ENCODE assay signal across 14 mouse cellular contexts in the genomic region with DNA sequence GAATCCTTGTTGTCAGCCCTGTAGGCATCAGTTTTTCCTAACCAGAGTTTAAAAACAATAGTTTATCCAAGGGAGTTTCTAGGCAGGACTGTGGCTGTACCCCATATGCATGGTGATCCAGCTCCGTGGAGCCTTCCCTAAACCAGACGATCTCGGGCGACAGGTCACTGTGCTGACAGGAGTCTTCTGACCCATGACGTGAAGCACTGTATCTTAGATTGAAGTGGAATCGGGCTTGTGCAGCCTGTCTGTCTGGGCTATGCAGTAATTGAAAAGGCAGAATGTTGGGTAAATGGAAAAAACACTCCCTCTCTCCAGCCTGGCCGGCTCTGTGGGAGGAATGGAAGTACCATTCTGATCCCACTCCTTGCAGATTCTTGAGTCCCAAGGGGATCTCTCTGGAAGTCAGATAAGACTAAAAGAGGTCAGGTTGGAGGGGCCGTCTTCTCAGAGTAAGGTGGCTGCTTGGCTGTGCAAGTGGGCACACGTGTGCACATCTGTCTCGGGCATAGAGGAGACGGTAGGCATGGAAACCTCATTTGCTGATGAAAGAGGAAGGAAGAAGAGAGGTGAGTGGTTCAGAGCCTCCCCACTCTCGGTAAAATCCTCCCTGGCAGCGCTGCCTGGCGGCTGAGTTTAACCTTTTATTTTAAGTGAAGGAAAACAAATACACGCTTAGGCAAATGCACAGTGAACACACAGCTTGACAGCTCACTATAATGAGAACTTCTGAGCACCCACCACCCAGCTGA. TPM values are rescaled to one million over a fixed set of nuclear protein-coding genes. Genes with fewer than 3 reads are reported as not detected.
DNase-seq lines count a peak whose midpoint lies in the region; ATAC-seq and TF ChIP-seq lines count a peak whose summit lies in the region.
"Had no signal": no experiment of that assay in that cellular context is flagged by ENCODE, and none has a peak within 500 bp of the region (broad histone marks: within the 10 kb centered on the region; RNA-seq: fewer than 3 reads in every experiment).

No protein-coding gene starts in this region.

- H3K4me3 ChIP-seq in CH12.LX (replicated peaks in 1 of 3; ENCODE audit: low read depth in 2 of 3, low read length in 2 of 3, poor library complexity in 1 of 3) = no peak overlapping the region
- H3K4me3 ChIP-seq in heart, embryonic 11.5 days (ENCODE audit: low read depth, low read length) = no peak overlapping the region
- H3K4me3 ChIP-seq in midbrain, embryonic 16.5 days (ENCODE audit: low read depth, low read length) = no peak overlapping the region
- H3K4me3 ChIP-seq in midbrain, embryonic 11.5 days (ENCODE audit: low read depth, low read length) = no peak overlapping the region
- H3K4me3 ChIP-seq in kidney, embryonic 14.5 days (ENCODE audit: low read length) = no peak overlapping the region
- H3K4me3 ChIP-seq: embryonic facial prominence, embryonic 13.5 days; forebrain, embryonic 10.5 days; hindbrain, embryonic 15.5 days had no signal

- H3K9ac ChIP-seq in CH12.LX (ENCODE audit: insufficient read depth, low read depth) = no peak overlapping the region
- H3K9ac ChIP-seq in heart, embryonic 11.5 days (ENCODE audit: low read depth, low read length) = peak overlapping the region; percentile 35; the same call in 1 of the 2 replicates
- H3K9ac ChIP-seq in midbrain, embryonic 16.5 days (ENCODE audit: low read depth, low read length) = no peak overlapping the region
- H3K9ac ChIP-seq in midbrain, embryonic 11.5 days (ENCODE audit: low read length) = no peak overlapping the region
- H3K9ac ChIP-seq in kidney, embryonic 14.5 days (ENCODE audit: low read depth, low read length) = no peak overlapping the region
- H3K9ac ChIP-seq: embryonic facial prominence, embryonic 13.5 days; hindbrain, embryonic 15.5 days had no signal

- no peaks in the 10 kb centered on the region for H3K9me3 ChIP-seq in CH12.LX (replicated peaks; ENCODE audit: low read length)
- no peaks in the 10 kb centered on the region for H3K9me3 ChIP-seq in heart, embryonic 11.5 days (replicated peaks; ENCODE audit: control insufficient read depth, low read length)
- H3K9me3 ChIP-seq in midbrain, embryonic 16.5 days (replicated peaks; ENCODE audit: control insufficient read depth, low read length, poor library complexity, severe bottlenecking) = no peaks in the 10 kb centered on the region
- no peaks in the 10 kb centered on the region for H3K9me3 ChIP-seq in midbrain, embryonic 11.5 days (ENCODE audit: control insufficient read depth, low read length)
- no peaks in the 10 kb centered on the region for H3K9me3 ChIP-seq in kidney, embryonic 14.5 days (ENCODE audit: control insufficient read depth, low read length)
- H3K9me3 ChIP-seq: embryonic facial prominence, embryonic 13.5 days; forebrain, embryonic 10.5 days; hindbrain, embryonic 15.5 days had no signal

- ATAC-seq in heart, embryonic 11.5 days (replicated peaks; ENCODE audit: insufficient number of reproducible peaks, low FRiP score, low TSS enrichment) = peak; percentile 62
- ATAC-seq in hematopoietic stem cell, adult 5-6 weeks (replicated peaks in 1 of 2; ENCODE audit: insufficient read depth in 1 of 2, low FRiP score in 2 of 2, low TSS enrichment in 1 of 2, low read depth in 1 of 2, poor library complexity in 2 of 2, severe bottlenecking in 2 of 2) = peak; percentile 69
- no peak for ATAC-seq in midbrain, embryonic 16.5 days
- no peak for ATAC-seq in midbrain, embryonic 11.5 days (ENCODE audit: low FRiP score)
- no peak for ATAC-seq in kidney, embryonic 14.5 days (ENCODE audit: low FRiP score, low TSS enrichment)

- TF ChIP-seq CTCF in CH12.LX (conservative IDR thresholded peaks at IDR 0.05 in 1 of 2, IDR thresholded peaks at IDR 0.05 in 1 of 2; ENCODE audit: low read depth in 2 of 2, low read length in 2 of 2) = no peak

- H3K4me2 ChIP-seq in CH12.LX (ENCODE audit: insufficient read depth, low read depth, poor library complexity, severe bottlenecking) = no peak overlapping the region; the same call in 1 of the 2 replicates
- peak overlapping the region; percentile 16 for H3K4me2 ChIP-seq in heart, embryonic 11.5 days
- no peak overlapping the region for H3K4me2 ChIP-seq in midbrain, embryonic 16.5 days (ENCODE audit: low read length)
- H3K4me2 ChIP-seq in midbrain, embryonic 11.5 days = no peak overlapping the region
- no peak overlapping the region for H3K4me2 ChIP-seq in kidney, embryonic 14.5 days (replicated peaks; ENCODE audit: low read depth, low read length)
- H3K4me2 ChIP-seq: embryonic facial prominence, embryonic 13.5 days; hindbrain, embryonic 15.5 days had no signal

- no peak for TF ChIP-seq POLR2A in CH12.LX (IDR thresholded peaks at IDR 0.05; ENCODE audit: low read depth, low read length)

- no peak overlapping the region for H3K27ac ChIP-seq in CH12.LX (ENCODE audit: insufficient read depth, low read depth)
- peak overlapping the region; percentile 89 for H3K27ac ChIP-seq in heart, embryonic 11.5 days (ENCODE audit: low read depth, low read length)
- H3K27ac ChIP-seq in midbrain, embryonic 16.5 days (ENCODE audit: low read length) = no peak overlapping the region
- no peak overlapping the region for H3K27ac ChIP-seq in midbrain, embryonic 11.5 days (ENCODE audit: low read depth, low read length)
- no peak overlapping the region for H3K27ac ChIP-seq in kidney, embryonic 14.5 days (ENCODE audit: low read depth, low read length)
- H3K27ac ChIP-seq: embryonic facial prominence, embryonic 13.5 days; forebrain, embryonic 10.5 days; hindbrain, embryonic 15.5 days had no signal

- TF ChIP-seq RAD21 in CH12.LX (IDR thresholded peaks at IDR 0.05; ENCODE audit: low read depth, low read length) = no peak

- dilution Hi-C loops in CH12.LX (cut with MboI; ENCODE audit: extremely low pct_ligation_motif_present, extremely low pct_unique_long_range_greater_than_20kb, low sequenced_read_pairs) = no loop called here

- H3K79me2 ChIP-seq in CH12.LX (replicated peaks; ENCODE audit: control insufficient read depth, extremely low read depth, insufficient read depth, poor library complexity, severe bottlenecking) = no peaks in the 10 kb centered on the region

- in situ Hi-C loops in CH12.LX (cut with MboI; ENCODE audit: low pct_ligation_motif_present, low pct_unique_long_range_greater_than_20kb, low sequenced_read_pairs) = no loop called here

- no peak for TF ChIP-seq EP300 in CH12.LX (IDR thresholded peaks at IDR 0.05; ENCODE audit: low read length)

- H3K27me3 ChIP-seq in CH12.LX (replicated peaks) = no peaks in the 10 kb centered on the region
- no peaks in the 10 kb centered on the region for H3K27me3 ChIP-seq in heart, embryonic 11.5 days (ENCODE audit: control insufficient read depth, insufficient read depth, low read length)
- H3K27me3 ChIP-seq in midbrain, embryonic 16.5 days (ENCODE audit: control insufficient read depth, insufficient read depth, low read depth, low read length) = no peaks in the 10 kb centered on the region
- no peaks in the 10 kb centered on the region for H3K27me3 ChIP-seq in midbrain, embryonic 11.5 days (ENCODE audit: control insufficient read depth, insufficient read depth, low read length)
- H3K27me3 ChIP-seq in kidney, embryonic 14.5 days (ENCODE audit: control insufficient read depth, insufficient read depth, low read length) = no peaks in the 10 kb centered on the region
- H3K27me3 ChIP-seq: embryonic facial prominence, embryonic 13.5 days; hindbrain, embryonic 15.5 days had no signal

- peaks cover 2 to 12% of the 10 kb centered on the region in 2 experiments; a peak in 2 of 4 replicates for H3K4me1 ChIP-seq in CH12.LX (ENCODE audit: control insufficient read depth in 1 of 2, insufficient read depth in 2 of 2)
- H3K4me1 ChIP-seq in heart, embryonic 11.5 days (ENCODE audit: control insufficient read depth, insufficient read depth, low read length) = peaks cover 37% of the 10 kb centered on the region
- no peaks in the 10 kb centered on the region; the same call in 1 of the 2 replicates for H3K4me1 ChIP-seq in midbrain, embryonic 16.5 days (ENCODE audit: control insufficient read depth, insufficient read depth, low read length)
- peaks cover 9% of the 10 kb centered on the region for H3K4me1 ChIP-seq in midbrain, embryonic 11.5 days (ENCODE audit: control insufficient read depth, insufficient read depth, low read length)
- 0 out of 2 replicates have a peak, but pooled peaks cover 2% of the 10 kb centered on the region for H3K4me1 ChIP-seq in kidney, embryonic 14.5 days (ENCODE audit: control insufficient read depth, insufficient read depth, low read length)
- H3K4me1 ChIP-seq: hindbrain, embryonic 15.5 days had no signal

- no peaks in the 10 kb centered on the region for H3K36me3 ChIP-seq in CH12.LX (replicated peaks in 1 of 2; ENCODE audit: control insufficient read depth in 1 of 2, insufficient read depth in 1 of 2, low read length in 1 of 2)
- H3K36me3 ChIP-seq in heart, embryonic 11.5 days (ENCODE audit: control insufficient read depth, insufficient read depth, low read length) = peaks cover 3% of the 10 kb centered on the region
- H3K36me3 ChIP-seq in midbrain, embryonic 16.5 days (ENCODE audit: control insufficient read depth, insufficient read depth, low read length) = no peaks in the 10 kb centered on the region
- H3K36me3 ChIP-seq in midbrain, embryonic 11.5 days (ENCODE audit: control insufficient read depth, insufficient read depth, low read length) = no peaks in the 10 kb centered on the region
- H3K36me3 ChIP-seq in kidney, embryonic 14.5 days (ENCODE audit: control insufficient read depth, insufficient read depth, low read length) = no peaks in the 10 kb centered on the region
- H3K36me3 ChIP-seq: embryonic facial prominence, embryonic 13.5 days; hindbrain, embryonic 15.5 days had no signal

- WGBS in heart, embryonic 11.5 days (ENCODE audit: insufficient replicate concordance) = 37% methylated on average over 15 of the region's 15 CpGs
- 72% methylated on average over 15 of the region's 15 CpGs for WGBS in midbrain, embryonic 16.5 days
- WGBS in midbrain, embryonic 11.5 days = 81% methylated on average over 15 of the region's 15 CpGs
- 62% methylated on average over 15 of the region's 15 CpGs for WGBS in kidney, embryonic 14.5 days

- peak; percentile 28 for DNase-seq in gastrocnemius, postnatal 25 days
- no peak for DNase-seq in gastrocnemius, adult 18-20 months (ENCODE audit: low spot score)
- peak; percentile 7 for DNase-seq in CH12.LX (ENCODE audit: extremely low read depth)
- no peak for DNase-seq in midbrain, embryonic 11.5 days (ENCODE audit: low spot score, missing footprints)
- DNase-seq: B cell, adult 2 months; cerebellum, postnatal 10 days; right cerebral cortex, adult 18-20 months had no signal

RNA-seq across cellular contexts. Expression of gene Olfml2b, which starts 7.8 kb away (rescaled TPM):
- total RNA-seq in gastrocnemius, postnatal 25 days (2021) = 10 to 100 TPM in 1 of 2 experiments, 1 to 10 TPM in 1; 8.0 to 12.4 TPM
- 1 to 10 TPM; 2.8 to 3.3 TPM for total RNA-seq in gastrocnemius, adult 18-20 months (2021)
- 0.84 and 1.0 TPM in 2 replicates for total RNA-seq in CH12.LX (2012; rRNA removed)
- 0.35 and 0.39 TPM in 2 replicates for total RNA-seq in CH12.LX (2014; rRNA removed)
- 0.31 and 0.34 TPM in 2 replicates for polyA plus RNA-seq in CH12.LX (2012; ENCODE audit: insufficient read length, low read depth)
- 42.4 and 51.2 TPM in 2 replicates for polyA plus RNA-seq in heart, embryonic 11.5 days (2014; fragmentation: Nextera tagmentation; extraction: Ambion mirVana)
- total RNA-seq in hematopoietic stem cell, adult 5-6 weeks (2017) = 3.0 and 5.3 TPM in 2 replicates
- 4.2 and 5.1 TPM in 2 replicates for polyA plus RNA-seq in midbrain, embryonic 16.5 days (2015; fragmentation: Nextera tagmentation; extraction: Ambion mirVana)
- 5.1 and 5.8 TPM in 2 replicates for polyA plus RNA-seq in midbrain, embryonic 11.5 days (2014; fragmentation: Nextera tagmentation; extraction: Ambion mirVana)
- polyA plus RNA-seq in kidney, embryonic 14.5 days (2014; fragmentation: Nextera tagmentation; extraction: Ambion mirVana) = 4.2 and 6.0 TPM in 2 replicates

Comparison
In these comparisons a context has a peak if more than half of its experiments do, and no peak if none do; other contexts are left out.
1. DNase-seq: peak in gastrocnemius, postnatal 25 days (single experiment) and CH12.LX (single experiment); none in gastrocnemius, adult 18-20 months (single experiment) and midbrain, embryonic 11.5 days (single experiment).
2. ATAC-seq: peak in heart, embryonic 11.5 days (single experiment) and hematopoietic stem cell, adult 5-6 weeks (2 of 2); none in midbrain, embryonic 16.5 days (single experiment), midbrain, embryonic 11.5 days (single experiment) and kidney, embryonic 14.5 days (single experiment).